Mouse (Mus musculus) heart, adult 2 months (tissue): Measurements from ENCODE around the gene Atn1. TPM values are rescaled to one million over a fixed set of nuclear protein-coding genes. Genes with fewer than 3 reads are reported as not detected.

ENCODE experiments used
- DNase-seq, 2 experiments: peaks; one replicate each; pipeline ENCODE4 v3.0.0; 2021
- H3K27ac ChIP-seq: fragments of 200-600 bp; 2 replicates; pipeline ENCODE4 v1.8.1; 2022
- H3K27me3 ChIP-seq: fragments of 200-500 bp; 2 replicates; pipeline ENCODE4 v1.6.1; 2012; ENCODE audit warnings: mild to moderate bottlenecking, low read length, inconsistent platforms, mixed read lengths; ENCODE audit not compliant: control insufficient read depth, insufficient read depth
- H3K36me3 ChIP-seq: fragments of 200-500 bp; 2 replicates; pipeline ENCODE4 v1.6.1; 2012; ENCODE audit warnings: low read length, inconsistent platforms; ENCODE audit not compliant: control insufficient read depth, insufficient read depth
- H3K4me1 ChIP-seq: fragments of 200-500 bp; 2 replicates; pipeline ENCODE4 v1.6.1; 2011; ENCODE audit warnings: low read length; ENCODE audit not compliant: control insufficient read depth, insufficient read depth
- H3K4me3 ChIP-seq: fragments of 200-600 bp; 2 replicates; pipeline ENCODE4 v1.8.1; 2022
- H3K79me2 ChIP-seq: fragments of 200-500 bp; replicated peaks from 2 replicates; pipeline ENCODE4 v1.6.1; 2012; ENCODE audit warnings: mild to moderate bottlenecking, inconsistent platforms, low read length, moderate library complexity, mixed read lengths; ENCODE audit not compliant: control insufficient read depth, insufficient read depth
- H3K9ac ChIP-seq: fragments of 200-500 bp; 2 replicates; pipeline ENCODE4 v1.6.1; 2012; ENCODE audit warnings: low read depth, mild to moderate bottlenecking, control low read depth, inconsistent platforms, low read length, mixed read lengths
- CTCF ChIP-seq: fragments of 200-600 bp; IDR thresholded peaks from 2 replicates; pipeline ENCODE4 v1.8.1; 2022; ENCODE audit warnings: antibody characterized with exemption, mild to moderate bottlenecking, moderate library complexity
- EP300 ChIP-seq: fragments of 200-500 bp; IDR thresholded peaks from 2 replicates; pipeline ENCODE4 v1.6.1; 2011; ENCODE audit warnings: low read depth, low read length, control low read depth; ENCODE audit not compliant: insufficient read depth
- POLR2A ChIP-seq: fragments of 200-500 bp; IDR thresholded peaks from 2 replicates; pipeline ENCODE4 v1.6.1; 2011; ENCODE audit warnings: mild to moderate bottlenecking, low read depth, low read length, control low read depth; ENCODE audit not compliant: insufficient read depth
- WGBS: fragments of 180-500 bp; shearing (Covaris S2); methylation state at CpG from one replicate; pipeline ENCODE4 v1.1.7; 2018; 5-methylcytosine and 5-hydroxymethylcytosine counted together
- intact Hi-C: fragments of 180-260 bp; cut with DNase I; formaldehyde crosslinking; loops from one replicate; pipeline ENCODE4 v1.15.1; 2025
- polyA plus RNA-seq: library from polyadenylated mRNA; depleted of rRNA; stranded (reverse); fragments of >200 nt; gene quantifications from 2 replicates; pipeline ENCODE4 v1.2.3, GENCODE M21; 2012
- total RNA-seq, 2 experiments: library from RNA; stranded (reverse); gene quantifications; 2 replicates each; pipeline ENCODE4 v1.2.3; 2021

Gene Atn1
- total and polyA plus RNA-seq, 3 experiments: 32.8 to 47.8 (median 44.3) TPM

GRCm38 (mm10) chr6:124699962-124700610 is 56.2 kb downstream of the Atn1 start:
- Histone ChIP-seq H3K4me1 (peaks cover 9% of the 10 kb centered on the region; the same call in 1 of the 2 replicates), H3K27ac (peak overlapping the region; percentile 66), H3K4me3 (no peak overlapping the region), H3K9ac (no peak overlapping the region), H3K79me2 (no peaks in the 10 kb centered on the region), H3K27me3 (no peaks in the 10 kb centered on the region), H3K36me3 (peaks cover 2% of the 10 kb centered on the region; the same call in 1 of the 2 replicates)
- intact Hi-C loops: loop anchor here (5.0 kb wide), 1 partner anchor 107 kb away; the partner anchor contains the start of gene Spsb2
- 0 out of 2 replicates have a peak, but pooled peaks have one; percentile 70 for TF ChIP-seq EP300
- no peak for TF ChIP-seq POLR2A
- TF ChIP-seq CTCF: no peak
- WGBS: 63% methylated on average over 11 of the region's 11 CpGs
- DNase-seq: peak; percentile 75 to 87

GRCm38 (mm10) chr6:124699366-124699765 is 57.0 kb downstream of the Atn1 start:
- 93% methylated on average over 4 of the region's 4 CpGs for WGBS
- H3K36me3 ChIP-seq: peaks cover 2% of the 10 kb centered on the region; the same call in 1 of the 2 replicates

GRCm38 (mm10) chr6:124698751-124699150 is 57.6 kb downstream of the Atn1 start:
- Histone ChIP-seq H3K4me3 (no peak overlapping the region), H3K79me2 (no peaks in the 10 kb centered on the region), H3K9ac (no peak overlapping the region), H3K27ac (no peak overlapping the region), H3K36me3 (peaks cover 2% of the 10 kb centered on the region; the same call in 1 of the 2 replicates), H3K4me1 (peaks cover 16% of the 10 kb centered on the region), H3K27me3 (no peaks in the 10 kb centered on the region)
- WGBS: 87% methylated on average over 6 of the region's 6 CpGs
- no peak for TF ChIP-seq POLR2A
- no peak for TF ChIP-seq EP300
- TF ChIP-seq CTCF: no peak
- DNase-seq: no peak
- intact Hi-C loops: no loop called here

More at GRCm38 (mm10) chr6:124699366-124699765, 57.0 kb downstream of the Atn1 start:
- no peak overlapping the region for H3K9ac ChIP-seq
- H3K4me3 ChIP-seq: no peak overlapping the region
- TF ChIP-seq CTCF (no peak), EP300 (no peak), POLR2A (no peak)
- intact Hi-C loops: no loop called here
- H3K79me2 ChIP-seq: no peaks in the 10 kb centered on the region
- H3K27me3 ChIP-seq: no peaks in the 10 kb centered on the region
- H3K27ac ChIP-seq: no peak overlapping the region; the same call in 1 of the 2 replicates
- H3K4me1 ChIP-seq: peaks cover 13% of the 10 kb centered on the region
- no peak for DNase-seq

GRCm38 (mm10) chr6:124696441-124697150 is 59.7 kb downstream of the Atn1 start:
- 60% methylated on average over 7 of the region's 7 CpGs for WGBS
- no peaks in the 10 kb centered on the region for H3K79me2 ChIP-seq
- no peaks in the 10 kb centered on the region for H3K27me3 ChIP-seq
- H3K4me1 ChIP-seq: peaks cover 20% of the 10 kb centered on the region
- peaks cover 2% of the 10 kb centered on the region; the same call in 1 of the 2 replicates for H3K36me3 ChIP-seq
- no peak overlapping the region for H3K9ac ChIP-seq
- no peak for DNase-seq
- no peak for TF ChIP-seq CTCF
- TF ChIP-seq EP300: no peak
- TF ChIP-seq POLR2A: no peak
- H3K4me3 ChIP-seq: no peak overlapping the region
- intact Hi-C loops: no loop called here
- H3K27ac ChIP-seq: peak overlapping the region; percentile 42

GRCm38 (mm10) chr6:124694166-124694955 is 62.0 kb downstream of the Atn1 start:
- H3K36me3 ChIP-seq: no peaks in the 10 kb centered on the region
- H3K27me3 ChIP-seq: no peaks in the 10 kb centered on the region
- peak; percentile 73 to 85 for DNase-seq
- no peak overlapping the region for H3K4me3 ChIP-seq
- peaks cover 16% of the 10 kb centered on the region for H3K4me1 ChIP-seq
- TF ChIP-seq POLR2A (no peak), CTCF (no peak), EP300 (0 out of 2 replicates have a peak, but pooled peaks have one; percentile 66)
- WGBS: 59% methylated on average over 15 of the region's 15 CpGs
- H3K27ac ChIP-seq: peak overlapping the region; percentile 86
- intact Hi-C loops: no loop called here
- no peaks in the 10 kb centered on the region for H3K79me2 ChIP-seq
- no peak overlapping the region for H3K9ac ChIP-seq
